Mouse (Mus musculus) megakaryocyte, adult 5-6 weeks (primary cell): ENCODE data around the gene Gm21969. TPM values are rescaled to one million over a fixed set of nuclear protein-coding genes. Genes with fewer than 3 reads are reported as not detected.

Source experiments
- ATAC-seq: 2 replicates; pipeline ENCODE4 v1.8.0; 2016; ENCODE audit warnings: mild to moderate bottlenecking, inconsistent platforms; ENCODE audit not compliant: poor library complexity, severe bottlenecking
- total RNA-seq, 2 experiments: library from RNA; stranded (forward) in 1 of 2; stranded (reverse) in 1 of 2; fragments of 153-499, 151-499 nt in 1 of 2; fragments of 221-1000, 200-1000 nt in 1 of 2; gene quantifications; 2 replicates each; pipeline versions ENCODE4 v1.2.3 to v1.2.4; 2015 to 2017

Gene Gm21969
- total RNA-seq, 2 experiments from 2014 or later: not detected

- no peak for ATAC-seq
These were observed 43.9 kb downstream of the Gm21969 start for GRCm38 (mm10) chr4:139646916-139647315.

GRCm38 (mm10) chr4:139650086-139650743, 47.2 kb downstream of the Gm21969 start:
- no peak for ATAC-seq

- no peak for ATAC-seq
These were observed 47.9 kb downstream of the Gm21969 start for GRCm38 (mm10) chr4:139650907-139651306.

- no peak for ATAC-seq
These were observed 50.3 kb downstream of the Gm21969 start, which contains the start of gene Tas1r2 for GRCm38 (mm10) chr4:139653238-139653637. Tas1r2 (plus strand) TSS chr4:139653538.

GRCm38 (mm10) chr4:139661897-139662296, 58.9 kb downstream of the Gm21969 start:
- ATAC-seq: no peak

- ATAC-seq: no peak
These were observed 64.6 kb downstream of the Gm21969 start for GRCm38 (mm10) chr4:139667632-139668031.

- peak; percentile 84 for ATAC-seq
These were observed 66.9 kb downstream of the Gm21969 start for GRCm38 (mm10) chr4:139669847-139670246.

- ATAC-seq: no peak
These were observed 72.7 kb downstream of the Gm21969 start for GRCm38 (mm10) chr4:139675696-139676095.

GRCm38 (mm10) chr4:139683728-139684638, 81.0 kb downstream of the Gm21969 start:
- ATAC-seq: no peak

GRCm38 (mm10) chr4:139684639-139685017, 81.6 kb downstream of the Gm21969 start:
- no peak for ATAC-seq

GRCm38 (mm10) chr4:139688058-139688457, 85.1 kb downstream of the Gm21969 start:
- no peak for ATAC-seq

- no peak for ATAC-seq
These were observed 86.8 kb downstream of the Gm21969 start for GRCm38 (mm10) chr4:139689627-139690269.

GRCm38 (mm10) chr4:139693315-139693714, 90.3 kb downstream of the Gm21969 start:
- no peak for ATAC-seq

GRCm38 (mm10) chr4:139697755-139698154, 94.8 kb downstream of the Gm21969 start:
- no peak for ATAC-seq

- no peak for ATAC-seq
These were observed 95.6 kb downstream of the Gm21969 start for GRCm38 (mm10) chr4:139698602-139699001.

GRCm38 (mm10) chr4:139702914-139703313, 99.9 kb downstream of the Gm21969 start:
- no peak for ATAC-seq

- no peak for ATAC-seq
These were observed 100.5 kb downstream of the Gm21969 start for GRCm38 (mm10) chr4:139703468-139703867.

- no peak for ATAC-seq
These were observed 103.0 kb downstream of the Gm21969 start for GRCm38 (mm10) chr4:139705986-139706385.

GRCm38 (mm10) chr4:139710467-139711334, 107.7 kb downstream of the Gm21969 start:
- ATAC-seq: no peak
